Mouse (Mus musculus) adrenal gland, postnatal 36 days (tissue): ENCODE data around the gene Gm436. TPM values are rescaled to one million over a fixed set of nuclear protein-coding genes. Genes with fewer than 3 reads are reported as not detected.

ENCODE experiments used
- DNase-seq, 2 experiments: peaks; one replicate each; pipeline ENCODE4 v3.0.0; 2021; ENCODE audit warnings: mixed read lengths in 1 of 2
- long read RNA-seq, 2 experiments: library from polyadenylated mRNA; stranded (forward); transcript quantifications; one replicate each; pipeline ENCODE4 v2.0.0; 2021; ENCODE audit warnings: borderline sequencing depth in 2 of 2
- total RNA-seq, 2 experiments: library from RNA; stranded (reverse); gene quantifications; 2 replicates each; pipeline ENCODE4 v1.2.3; 2021

Gene Gm436
- not detected for total RNA-seq
- long read RNA-seq, experiment 1 = 0 reads
- long read RNA-seq, experiment 2 = 0 reads

DNA sequence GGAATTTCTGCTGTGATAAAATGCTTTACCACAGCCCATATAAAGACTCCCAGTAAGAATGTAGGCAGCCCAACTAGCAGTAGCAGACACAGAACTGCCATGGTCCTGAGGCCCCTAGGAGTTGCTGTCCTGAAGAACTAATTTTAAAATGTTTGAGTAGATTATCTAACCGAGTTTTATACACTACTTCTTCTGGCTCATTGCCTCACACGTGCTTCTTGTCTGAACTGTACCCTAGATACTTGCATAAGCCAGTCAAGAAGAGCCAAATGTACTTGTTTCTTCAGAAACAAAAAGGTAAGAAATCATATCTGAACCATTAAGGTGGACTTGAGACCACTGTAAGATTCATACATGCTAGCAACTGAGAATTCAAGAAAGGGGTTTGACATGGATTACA lies at the start of gene Gm436:
TSS of gene Gm436 (minus strand) at position 101 of the 400 bp plus-strand sequence.
- no peak for DNase-seq

DNA sequence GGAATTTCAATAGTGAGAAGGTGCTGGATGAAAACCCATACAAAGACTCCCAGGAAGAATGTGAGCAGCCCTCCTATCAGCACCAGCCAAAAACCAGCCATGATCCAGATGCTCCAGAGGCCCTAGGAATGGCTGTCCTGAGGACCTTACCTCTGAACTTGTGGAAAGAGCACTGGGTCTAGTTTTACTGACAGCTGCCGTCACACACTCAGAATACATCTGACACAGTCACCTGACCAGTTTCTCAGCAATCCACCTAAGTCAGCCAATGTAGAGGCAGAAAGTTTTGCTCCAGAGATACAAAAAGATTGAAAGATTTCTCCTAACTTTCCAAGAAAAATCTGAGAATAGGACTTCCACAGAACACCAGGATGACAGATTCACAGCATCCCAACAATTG lies 35.1 kb upstream of the Gm436 start, which contains the start of gene Gm13178:
TSS of gene Gm13178 (minus strand) at position 101 of the 400 bp plus-strand sequence.
- no peak for DNase-seq

DNA sequence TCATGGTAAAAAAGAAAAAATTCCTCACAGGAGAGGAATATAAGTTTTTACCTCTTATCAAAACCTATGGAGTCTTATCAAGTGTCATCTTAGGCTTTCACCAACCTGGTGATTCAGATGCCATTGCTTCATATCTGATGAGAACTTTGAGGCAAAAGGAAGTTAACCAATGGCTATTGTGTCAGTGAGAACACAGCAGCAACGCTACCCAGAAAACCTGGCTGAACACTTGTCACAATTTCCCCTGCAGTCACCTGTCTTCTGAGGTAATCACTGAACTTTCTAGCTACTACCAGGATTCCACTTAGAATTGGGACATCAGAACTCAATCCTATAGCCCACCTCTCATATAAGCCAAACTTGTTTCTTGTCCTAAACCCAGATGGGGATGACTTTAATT lies 33.5 kb upstream of the Gm436 start:
- DNase-seq = no peak

DNA sequence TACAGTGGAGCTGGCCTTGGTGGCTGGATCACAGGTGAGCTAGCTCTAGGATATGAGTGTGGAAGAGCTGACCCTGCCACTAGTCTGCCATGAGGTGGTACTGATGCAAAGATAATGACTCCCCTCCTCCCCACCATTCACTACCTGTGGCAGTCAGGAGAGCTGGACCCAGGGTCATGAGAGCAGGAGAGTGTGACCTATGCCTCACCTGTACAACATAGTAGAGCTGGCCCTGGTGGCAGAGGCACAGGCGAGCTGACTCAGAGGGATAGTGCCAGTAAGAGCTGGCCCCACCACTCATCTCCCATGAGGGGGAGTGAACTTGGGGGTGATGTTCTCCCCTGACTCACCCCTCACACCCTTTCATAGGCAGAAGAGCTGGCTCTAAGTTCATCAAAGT lies 32.1 kb upstream of the Gm436 start:
- no peak for DNase-seq

DNA sequence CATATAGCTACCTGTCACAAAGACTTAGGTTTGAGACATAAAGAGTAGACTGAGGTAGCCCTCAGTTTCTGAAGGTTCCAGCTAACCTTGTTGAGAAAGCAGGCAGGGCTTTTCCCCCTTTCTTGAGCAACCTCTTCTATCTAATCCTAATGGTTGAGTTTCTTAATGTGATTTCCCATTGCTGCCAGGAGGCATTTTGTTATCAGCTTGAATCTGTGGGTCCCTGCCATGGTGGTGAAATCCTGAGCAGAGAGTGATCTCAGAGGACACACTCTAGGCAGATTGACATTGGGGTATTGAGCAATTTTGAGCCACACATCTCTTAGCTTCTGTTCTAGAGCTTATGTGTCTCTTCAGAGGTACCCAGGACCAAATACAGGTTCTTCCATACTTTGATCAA lies 47.9 kb downstream of the Gm436 start:
- no peak for DNase-seq

Other genes starting within 250 kb of the Gm436 start
- not detected for gene 1700012P22Rik, start 247.6 kb downstream of the Gm436 start, total RNA-seq
- not detected for gene Gm9944, start 233.1 kb downstream of the Gm436 start, total RNA-seq
- gene Aadacl3, start 222.6 kb downstream of the Gm436 start, total RNA-seq = not detected
- not detected for gene 9430007A20Rik, start 166.5 kb downstream of the Gm436 start, total RNA-seq
- not detected for gene Gm13124, start 121.2 kb downstream of the Gm436 start, total RNA-seq
- not detected for gene Aadacl4, start 72.7 kb downstream of the Gm436 start, total RNA-seq
- not detected for gene Gm13178, start 35.0 kb upstream of the Gm436 start, total RNA-seq
- gene Gm438, start 100.2 kb upstream of the Gm436 start, total RNA-seq = not detected
- gene Dhrs3, start 206.5 kb upstream of the Gm436 start, total RNA-seq = 100 to 1,000 TPM in 1 of 2 experiments, 10 to 100 TPM in 1; 72.9 to 126 TPM